Mouse (Mus musculus) testis, adult 2 months (tissue): ENCODE measurements around the gene Smc3. TPM values are rescaled to one million over a fixed set of nuclear protein-coding genes. Genes with fewer than 3 reads are reported as not detected.
"Not testable (repeated sequence)": the region's sequence is repeated elsewhere in the genome, so short reads cannot be mapped to it uniquely, and the experiment has no call there.

Source experiments
- H3K27ac ChIP-seq: fragments of 200-500 bp; 2 replicates; pipeline ENCODE4 v1.5.1; 2012; ENCODE audit warnings: low read depth, low read length; ENCODE audit not compliant: control insufficient read depth, insufficient read depth
- H3K27me3 ChIP-seq: fragments of 200-500 bp; 2 replicates; pipeline ENCODE4 v1.6.1; 2012; ENCODE audit warnings: mild to moderate bottlenecking, low read length, moderate library complexity; ENCODE audit not compliant: control insufficient read depth, insufficient read depth
- H3K36me3 ChIP-seq: fragments of 200-500 bp; 2 replicates; pipeline ENCODE4 v1.6.1; 2012; ENCODE audit warnings: mild to moderate bottlenecking, low read length; ENCODE audit not compliant: control insufficient read depth, insufficient read depth
- H3K4me1 ChIP-seq: fragments of 200-500 bp; 2 replicates; pipeline ENCODE4 v1.6.1; 2012; ENCODE audit warnings: low read length; ENCODE audit not compliant: control insufficient read depth, insufficient read depth
- H3K4me3 ChIP-seq: fragments of 200-500 bp; 2 replicates; pipeline ENCODE4 v1.5.1; 2012; ENCODE audit warnings: low read depth, mild to moderate bottlenecking, low read length, moderate library complexity, mixed read lengths; ENCODE audit not compliant: control insufficient read depth
- CTCF ChIP-seq: fragments of 200-500 bp; IDR thresholded peaks from 2 replicates; pipeline ENCODE4 v1.5.1; 2012; ENCODE audit warnings: low read depth, mild to moderate bottlenecking, inconsistent platforms, low read length, moderate library complexity; ENCODE audit not compliant: control insufficient read depth, insufficient read depth, insufficient replicate concordance
- POLR2A ChIP-seq: fragments of 200-500 bp; IDR thresholded peaks from 2 replicates; pipeline ENCODE4 v1.6.1; 2012; ENCODE audit warnings: low read depth, mild to moderate bottlenecking, inconsistent platforms, low read length, moderate library complexity; ENCODE audit not compliant: control insufficient read depth
- polyA plus RNA-seq: library from polyadenylated mRNA; depleted of rRNA; stranded (reverse); fragments of >200 nt; gene quantifications from 2 replicates; pipeline ENCODE4 v1.2.3, GENCODE M21; 2012

The Smc3 gene
- polyA plus RNA-seq, 1 experiment, result 10.0 TPM

DNA sequence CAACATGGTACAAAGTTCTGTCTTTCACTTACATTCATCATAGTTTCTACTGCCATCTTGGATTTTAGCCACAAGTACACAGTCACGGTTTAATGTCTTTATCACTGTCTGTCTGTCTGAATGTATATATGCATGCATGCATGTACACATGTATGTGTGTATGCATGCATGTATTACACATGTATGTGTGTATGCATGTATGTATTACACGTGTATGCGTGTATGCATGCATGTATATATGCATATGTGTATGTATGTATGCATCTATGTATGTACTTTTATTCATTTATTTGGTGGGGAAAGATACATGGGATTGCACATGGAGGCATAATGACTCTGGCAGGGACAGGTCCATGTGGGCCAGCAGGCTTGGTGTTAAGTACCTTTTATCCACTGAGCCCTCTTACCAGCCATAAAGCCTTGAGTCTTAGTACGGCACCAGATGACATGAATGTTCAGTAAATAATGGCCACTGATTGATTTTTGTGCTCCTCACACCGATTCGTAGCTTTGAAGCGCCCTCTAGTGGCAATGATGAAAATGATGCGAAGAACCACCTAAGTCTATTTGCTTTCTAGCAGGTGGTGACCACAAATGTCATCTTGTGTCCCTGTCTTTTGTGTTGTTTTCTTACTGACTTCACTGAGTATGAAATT, 21.5 kb upstream of the Smc3 start:
- H3K27ac ChIP-seq, result no peak overlapping the region
- no peak overlapping the region for H3K4me3 ChIP-seq
- no peak for TF ChIP-seq POLR2A
- TF ChIP-seq CTCF, result peak; percentile 18; the same call in 1 of the 2 replicates
- no peaks in the 10 kb centered on the region; the same call in 1 of the 2 replicates for H3K4me1 ChIP-seq
- H3K27me3 ChIP-seq, result no peaks in the 10 kb centered on the region
- H3K36me3 ChIP-seq, result no peaks in the 10 kb centered on the region

DNA sequence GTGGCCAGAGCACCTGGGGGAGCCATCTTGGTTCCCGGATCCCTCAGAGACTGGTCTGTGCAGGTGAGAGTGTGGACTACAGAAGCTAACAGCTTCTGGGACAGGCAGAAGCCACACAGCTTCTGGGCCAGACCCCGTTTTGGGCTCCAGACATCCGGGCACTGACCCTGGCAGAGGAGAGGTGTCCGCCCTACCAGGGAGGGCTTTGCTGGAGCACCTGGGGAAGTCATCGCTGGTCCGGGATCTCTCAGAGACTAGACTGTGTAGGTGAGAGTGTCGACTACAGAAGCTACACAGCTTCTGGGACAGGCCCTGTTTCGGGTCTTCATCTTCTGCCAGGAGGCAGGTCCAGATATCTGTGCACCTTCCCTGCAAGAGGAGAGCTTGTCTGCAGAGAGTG, 19.9 kb upstream of the Smc3 start:
- H3K4me3 ChIP-seq, H3K27ac ChIP-seq, H3K27me3 ChIP-seq, H3K4me1 ChIP-seq, H3K36me3 ChIP-seq: not testable (repeated sequence)

DNA sequence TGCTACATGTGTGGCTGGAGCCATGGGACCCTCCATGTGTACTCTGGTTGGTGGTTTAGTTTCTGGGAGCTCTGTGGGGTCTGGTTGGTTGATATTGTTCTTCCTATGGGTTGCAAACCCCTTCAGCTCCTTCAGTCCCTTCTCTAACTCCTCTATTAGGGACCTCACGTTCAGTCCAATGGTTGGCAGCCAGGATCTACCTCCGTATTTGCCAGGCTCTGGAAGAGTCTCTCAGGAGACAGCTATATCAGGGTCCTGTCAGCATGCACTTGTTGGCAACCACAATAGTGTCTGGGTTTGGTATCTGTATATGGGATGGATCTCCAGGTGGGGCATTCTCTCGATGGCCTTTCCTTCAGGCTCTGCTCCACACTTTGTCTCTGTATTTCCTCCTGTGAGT, 12.5 kb upstream of the Smc3 start:
- not testable (repeated sequence) for H3K27me3 ChIP-seq, H3K4me3 ChIP-seq

DNA sequence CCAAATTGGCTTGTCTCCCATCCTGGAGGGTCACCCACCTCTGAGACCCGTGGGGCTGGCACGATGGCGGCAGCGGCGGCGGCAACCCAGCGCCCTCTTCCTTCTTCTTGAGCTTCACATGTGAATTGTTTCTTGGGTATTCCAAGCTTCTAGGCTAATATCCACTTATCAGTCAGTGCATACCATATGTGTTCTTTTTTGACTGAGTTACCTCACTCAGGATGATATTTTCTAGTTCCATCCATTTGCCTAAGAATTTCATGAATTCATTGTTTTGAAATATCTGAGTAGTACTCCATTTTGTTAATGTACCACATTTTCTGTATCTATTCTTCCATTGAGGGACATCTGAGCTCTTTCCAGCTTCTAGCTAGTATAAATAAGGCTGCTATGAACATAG, 11.2 kb upstream of the Smc3 start, which contains the start of gene Nutf2-ps1:
Gene Nutf2-ps1 (minus strand): TSS at position 101 of the 400 bp plus-strand sequence.
- not testable (repeated sequence) for H3K36me3 ChIP-seq, H3K4me3 ChIP-seq, H3K27ac ChIP-seq, H3K27me3 ChIP-seq, H3K4me1 ChIP-seq

More for the DNA sequence above, 12.5 kb upstream of the Smc3 start:
- H3K36me3 ChIP-seq, H3K4me1 ChIP-seq, H3K27ac ChIP-seq: not testable (repeated sequence)

DNA sequence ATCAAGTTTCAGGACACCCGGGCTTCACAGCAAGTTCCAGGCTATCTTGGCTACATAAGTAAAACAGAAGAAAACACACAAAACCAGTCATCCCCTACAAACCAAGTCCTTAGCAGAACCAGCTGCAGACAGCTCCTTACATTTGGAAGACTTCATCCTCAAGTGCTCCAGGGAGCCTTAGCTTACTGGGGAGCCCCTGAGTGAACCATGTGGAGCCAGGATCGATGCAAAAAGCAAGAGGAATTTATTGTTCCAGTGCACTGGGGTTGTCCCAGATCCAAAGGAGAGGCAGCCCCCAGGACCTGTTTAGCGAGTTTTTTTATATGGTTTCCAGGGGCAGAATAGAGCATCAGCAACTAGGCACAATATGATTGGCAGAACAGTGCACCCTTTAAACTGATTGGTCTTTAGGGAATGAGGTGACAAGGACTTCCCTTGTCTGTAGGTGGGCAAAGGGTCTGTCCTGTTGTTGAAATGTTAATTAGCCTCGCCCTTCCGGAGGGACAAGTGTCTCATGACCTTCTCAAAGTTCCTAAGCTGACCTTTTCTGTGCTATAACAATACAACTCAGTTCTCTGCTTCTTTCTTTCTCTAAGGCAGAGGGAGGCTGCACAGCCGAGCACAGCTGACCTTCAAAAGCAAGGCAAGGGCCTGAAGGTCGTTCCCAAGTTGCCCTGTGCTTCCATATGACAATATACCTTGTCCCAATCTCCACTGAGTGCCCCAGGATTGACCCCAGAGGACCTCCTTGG, 3.3 kb upstream of the Smc3 start:
- Histone ChIP-seq H3K27ac (no peak overlapping the region), H3K27me3 (no peaks in the 10 kb centered on the region), H3K4me3 (no peak overlapping the region), H3K4me1 (peaks cover 2% of the 10 kb centered on the region), H3K36me3 (no peaks in the 10 kb centered on the region)
- no peak for TF ChIP-seq POLR2A
- TF ChIP-seq CTCF, result no peak

DNA sequence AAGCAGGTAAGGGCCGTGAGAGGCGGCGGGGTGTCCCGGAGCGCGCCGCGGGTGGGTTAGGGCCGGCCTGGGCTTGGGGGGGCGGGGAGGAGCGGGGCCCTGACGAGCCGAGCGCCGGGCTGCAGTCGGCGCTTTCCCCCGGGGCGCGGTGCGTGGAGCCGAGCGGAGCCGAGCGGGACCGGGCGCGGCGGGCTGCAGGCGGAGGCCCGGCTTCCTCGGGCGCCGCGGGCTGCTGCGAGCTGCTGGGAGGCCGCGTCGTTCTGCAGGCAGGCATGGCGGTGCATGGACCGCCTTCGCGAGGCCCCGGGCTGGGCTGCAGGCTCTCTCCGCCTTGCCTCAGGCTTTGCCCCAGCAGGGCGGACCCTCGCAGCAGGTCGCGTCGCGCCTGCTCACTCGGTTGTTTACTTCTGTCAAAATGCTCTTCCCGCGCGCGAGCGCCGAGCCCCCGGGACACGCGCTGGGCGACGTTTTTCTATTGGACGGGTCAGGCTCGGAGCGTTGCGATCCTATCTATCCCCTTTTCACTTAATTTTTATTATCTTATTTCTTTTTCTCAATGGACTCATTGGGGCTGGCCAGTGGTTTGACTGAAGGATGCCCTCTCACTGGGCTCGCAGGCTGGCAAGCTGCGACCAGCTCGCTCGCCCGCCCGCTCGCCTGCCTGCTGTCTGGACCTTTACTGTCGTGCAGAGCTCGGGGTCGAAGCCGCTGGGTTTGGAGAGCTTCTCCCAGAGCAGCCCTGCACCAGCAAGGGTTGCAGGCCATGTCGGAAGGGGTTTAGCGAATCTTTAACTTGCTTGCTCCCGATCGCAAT, 558 bp downstream of the Smc3 start:
- peak overlapping the region; percentile 97 for H3K4me3 ChIP-seq
- H3K27ac ChIP-seq, result peak overlapping the region; percentile 96
- H3K4me1 ChIP-seq, result peaks cover 2% of the 10 kb centered on the region
- no peak for TF ChIP-seq CTCF
- TF ChIP-seq POLR2A, result peak; percentile 1; the same call in 1 of the 2 replicates
- H3K36me3 ChIP-seq, result no peaks in the 10 kb centered on the region
- no peaks in the 10 kb centered on the region for H3K27me3 ChIP-seq

DNA sequence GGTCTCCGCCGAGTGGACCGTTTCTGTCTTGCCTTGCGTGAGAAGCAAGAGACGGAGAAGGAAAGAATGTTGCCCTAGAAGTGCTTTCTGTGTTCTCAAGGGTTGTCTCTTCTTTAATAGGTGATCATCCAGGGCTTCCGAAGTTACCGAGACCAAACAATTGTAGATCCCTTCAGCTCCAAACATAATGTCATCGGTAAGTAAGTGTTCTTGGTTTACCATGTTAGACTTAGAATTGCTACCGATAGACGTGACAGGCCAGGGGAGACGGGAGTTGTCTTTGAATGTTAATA, 1.1 kb downstream of the Smc3 start:
- TF ChIP-seq POLR2A (no peak), CTCF (no peak)
- no peaks in the 10 kb centered on the region for H3K36me3 ChIP-seq
- peak overlapping the region; percentile 97 for H3K4me3 ChIP-seq
- 0 out of 2 replicates have a peak overlapping the region, but pooled peaks have one; percentile 34 for H3K27ac ChIP-seq
- H3K4me1 ChIP-seq, result peaks cover 2% of the 10 kb centered on the region
- H3K27me3 ChIP-seq, result no peaks in the 10 kb centered on the region
